Mouse (Mus musculus) liver, postnatal 0 days (tissue): ENCODE results near the gene Mpzl2. TPM values are rescaled to one million over a fixed set of nuclear protein-coding genes. Genes with fewer than 3 reads are reported as not detected.
A peak's percentile ranks its signal among the peaks of the same experiment; 100 is the strongest.

Source experiments
- ATAC-seq: fragments of 200-750 bp; cut with Nextera tagmentation; 2 replicates; pipeline ENCODE4 v1.8.0; 2017; ENCODE audit warnings: mild to moderate bottlenecking, moderate library complexity
- DNase-seq: peaks from one replicate; pipeline ENCODE4 v3.0.0-alpha.2; 2016
- H3K27ac ChIP-seq: fragments of 300-500 bp; sonication (generic); 2 replicates; pipeline ENCODE4 v1.5.1; 2014; ENCODE audit warnings: antibody characterized with exemption, moderate library complexity, mild to moderate bottlenecking, low read depth
- H3K27me3 ChIP-seq: fragments of 300-500 bp; sonication (generic); 2 replicates; pipeline ENCODE4 v1.6.1; 2014; ENCODE audit warnings: low read length, control low read depth, mixed read lengths; ENCODE audit not compliant: insufficient read depth
- H3K36me3 ChIP-seq: fragments of 300-500 bp; sonication (generic); replicated peaks from 2 replicates; pipeline ENCODE4 v1.6.1; 2014; ENCODE audit warnings: mild to moderate bottlenecking, control low read depth, low read length, moderate library complexity, mixed read lengths; ENCODE audit not compliant: insufficient read depth
- H3K4me1 ChIP-seq: fragments of 300-500 bp; sonication (generic); 2 replicates; pipeline ENCODE4 v1.6.1; 2014; ENCODE audit warnings: antibody characterized with exemption, mild to moderate bottlenecking, control low read depth; ENCODE audit not compliant: insufficient read depth
- H3K4me2 ChIP-seq: fragments of 300-500 bp; sonication (generic); 2 replicates; pipeline ENCODE4 v1.6.1; 2014; ENCODE audit warnings: low read depth, mild to moderate bottlenecking, low read length, moderate library complexity, mixed read lengths
- H3K4me3 ChIP-seq: fragments of 300-500 bp; sonication (generic); 2 replicates; pipeline ENCODE4 v1.5.1; 2014; ENCODE audit warnings: low read depth, low read length
- H3K9ac ChIP-seq: fragments of 300-500 bp; sonication (generic); replicated peaks from 2 replicates; pipeline ENCODE4 v1.6.1; 2014; ENCODE audit warnings: mild to moderate bottlenecking, moderate library complexity
- H3K9me3 ChIP-seq: fragments of 300-500 bp; sonication (generic); 2 replicates; pipeline ENCODE4 v1.6.1; 2016; ENCODE audit warnings: mild to moderate bottlenecking, control low read depth, low read length, mixed read lengths
- CTCF ChIP-seq: sonication (generic); IDR thresholded peaks from 2 replicates; pipeline ENCODE4 v1.5.1; 2016; ENCODE audit warnings: antibody characterized with exemption, low read depth
- EP300 ChIP-seq: IDR thresholded peaks from 2 replicates; pipeline ENCODE4 v1.6.1; 2016; ENCODE audit warnings: antibody characterized with exemption, low read depth, mild to moderate bottlenecking
- WGBS: fragments of 180-500 bp; shearing (Covaris S2); extraction: QIAGEN DNeasy Blood & Tissue Kit; methylation state at CpG from one replicate; pipeline ENCODE4 v1.1.7; 2014; ENCODE audit not compliant: insufficient replicate concordance; 5-methylcytosine and 5-hydroxymethylcytosine counted together
- polyA plus RNA-seq: library from polyadenylated mRNA; unstranded; fragments of >200 nt; fragmentation: Nextera tagmentation; extraction: Ambion mirVana; gene quantifications from 2 replicates; pipeline ENCODE4 v1.2.1, GENCODE M21; 2015

Mpzl2 gene
- polyA plus RNA-seq, 1 experiment from 2014 or later: 15.7 TPM

DNA sequence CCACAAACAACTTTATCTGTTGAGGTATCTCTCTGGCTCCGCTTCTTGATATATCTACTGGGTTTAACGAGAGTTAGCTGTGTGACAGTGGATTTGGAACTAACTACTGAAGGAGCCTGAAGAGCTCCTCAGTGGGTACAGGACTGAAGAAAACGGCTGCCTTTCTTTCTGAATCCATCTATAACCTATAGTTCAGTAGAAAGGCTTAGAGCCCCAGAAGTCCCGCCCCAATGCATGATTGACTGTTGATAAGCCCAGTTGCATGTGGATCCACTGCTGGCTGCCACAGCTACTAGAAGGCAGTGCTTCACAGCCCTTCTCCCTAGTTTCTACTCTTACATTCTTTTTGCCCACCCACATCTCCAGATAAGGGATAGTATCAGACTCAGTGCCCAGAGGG lies 29.1 kb upstream of the Mpzl2 start:
- DNase-seq: no peak
- no peak overlapping the region for H3K9ac ChIP-seq
- no peaks in the 10 kb centered on the region for H3K27me3 ChIP-seq
- no peaks in the 10 kb centered on the region for H3K4me1 ChIP-seq
- H3K36me3 ChIP-seq: no peaks in the 10 kb centered on the region
- no peak for ATAC-seq
- TF ChIP-seq CTCF: no peak
- no peak for TF ChIP-seq EP300
- H3K4me3 ChIP-seq: no peak overlapping the region
- 51% methylated on average over 4 of the region's 4 CpGs for WGBS
- no peak overlapping the region for H3K4me2 ChIP-seq
- H3K27ac ChIP-seq: no peak overlapping the region
- no peaks in the 10 kb centered on the region for H3K9me3 ChIP-seq

DNA sequence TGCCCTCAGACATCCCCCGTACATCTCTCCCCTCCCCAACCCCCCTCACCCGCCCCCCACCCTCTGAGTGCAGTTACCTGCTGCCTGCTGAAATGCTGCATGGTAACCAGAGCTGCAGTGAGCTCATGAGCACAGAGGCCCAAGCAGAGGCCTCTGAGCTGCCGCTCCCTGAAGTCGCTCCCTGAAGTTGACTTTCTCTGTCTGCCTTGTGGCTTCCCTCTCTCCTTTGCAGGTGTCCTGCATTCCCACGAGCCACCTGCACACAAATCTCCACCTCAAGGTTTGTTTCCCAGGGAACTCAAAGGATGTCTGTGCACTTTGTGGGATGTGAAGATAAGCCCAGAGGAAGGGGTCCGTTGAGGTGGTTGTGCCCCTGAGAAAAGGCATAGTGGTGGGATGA lies 28.3 kb upstream of the Mpzl2 start:
- TF ChIP-seq EP300 (no peak), CTCF (no peak)
- no peaks in the 10 kb centered on the region for H3K4me1 ChIP-seq
- no peak overlapping the region for H3K9ac ChIP-seq
- no peaks in the 10 kb centered on the region for H3K27me3 ChIP-seq
- no peak overlapping the region for H3K4me2 ChIP-seq
- no peak overlapping the region for H3K27ac ChIP-seq
- DNase-seq: no peak
- H3K4me3 ChIP-seq: no peak overlapping the region
- no peak for ATAC-seq
- WGBS: 49% methylated on average over 6 of the region's 6 CpGs
- H3K36me3 ChIP-seq: no peaks in the 10 kb centered on the region
- H3K9me3 ChIP-seq: no peaks in the 10 kb centered on the region

- no peaks in the 10 kb centered on the region for H3K9me3 ChIP-seq
- H3K36me3 ChIP-seq: no peaks in the 10 kb centered on the region
- no peak overlapping the region for H3K4me3 ChIP-seq
- TF ChIP-seq CTCF: peak; percentile 49
- no peak for TF ChIP-seq EP300
- H3K4me2 ChIP-seq: no peak overlapping the region
- 29% methylated on average over 2 of the region's 2 CpGs for WGBS
- H3K4me1 ChIP-seq: no peaks in the 10 kb centered on the region
- no peak overlapping the region for H3K27ac ChIP-seq
- ATAC-seq (no peak), DNase-seq (no peak)
- H3K27me3 ChIP-seq: no peaks in the 10 kb centered on the region
- H3K9ac ChIP-seq: no peak overlapping the region
These were observed 24.7 kb upstream of the Mpzl2 start for GRCm38 (mm10) chr9:45014879-45015278.

- Histone ChIP-seq H3K27me3 (no peaks in the 10 kb centered on the region), H3K9me3 (no peaks in the 10 kb centered on the region), H3K4me1 (no peaks in the 10 kb centered on the region), H3K9ac (no peak overlapping the region), H3K27ac (no peak overlapping the region), H3K4me3 (no peak overlapping the region), H3K4me2 (no peak overlapping the region), H3K36me3 (no peaks in the 10 kb centered on the region)
- no peak for ATAC-seq
- no peak for DNase-seq
- WGBS: 63% methylated on average over 3 of the region's 3 CpGs
- no peak for TF ChIP-seq EP300
- TF ChIP-seq CTCF: no peak
These were observed 23.8 kb upstream of the Mpzl2 start for GRCm38 (mm10) chr9:45015841-45016240.

- WGBS: 70% methylated on average over 11 of the region's 11 CpGs
- Histone ChIP-seq H3K4me1 (no peaks in the 10 kb centered on the region), H3K9me3 (no peaks in the 10 kb centered on the region), H3K4me2 (no peak overlapping the region), H3K27me3 (no peaks in the 10 kb centered on the region), H3K9ac (no peak overlapping the region), H3K27ac (no peak overlapping the region), H3K4me3 (no peak overlapping the region), H3K36me3 (no peaks in the 10 kb centered on the region)
- no peak for ATAC-seq
- no peak for DNase-seq
- TF ChIP-seq EP300: no peak
- no peak for TF ChIP-seq CTCF
These were observed 21.6 kb upstream of the Mpzl2 start for GRCm38 (mm10) chr9:45018031-45018430.

DNA sequence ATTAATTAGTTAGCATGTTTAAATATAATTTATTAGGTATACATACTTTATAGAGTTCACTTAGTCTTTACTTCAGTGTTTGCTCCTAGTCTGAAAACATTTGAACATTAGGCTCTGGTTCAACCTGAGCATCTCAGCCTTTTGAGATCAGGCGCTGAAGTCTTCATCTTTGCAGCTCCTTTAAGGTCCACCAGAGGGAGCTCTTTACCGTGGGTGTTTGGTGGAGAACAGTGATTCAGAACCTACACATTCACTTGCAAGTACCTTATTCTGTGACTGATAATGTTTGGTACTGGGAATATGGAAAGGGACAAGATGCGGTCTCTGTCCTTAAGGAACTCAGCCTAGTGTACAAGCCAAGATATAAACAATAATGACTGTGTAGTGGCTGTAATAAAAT lies 16.8 kb upstream of the Mpzl2 start:
- Histone ChIP-seq H3K4me2 (no peak overlapping the region), H3K27me3 (no peaks in the 10 kb centered on the region), H3K27ac (no peak overlapping the region), H3K4me3 (no peak overlapping the region), H3K9me3 (no peaks in the 10 kb centered on the region), H3K36me3 (no peaks in the 10 kb centered on the region), H3K9ac (no peak overlapping the region), H3K4me1 (no peaks in the 10 kb centered on the region)
- peak; percentile 92 for TF ChIP-seq CTCF
- TF ChIP-seq EP300: no peak
- DNase-seq (peak; percentile 63), ATAC-seq (no peak)
- WGBS: 14% methylated on average over 3 of the region's 3 CpGs

GRCm38 (mm10) chr9:45023638-45024037 lies 16.0 kb upstream of the Mpzl2 start:
- WGBS: 56% methylated on average over 3 of the region's 3 CpGs
- no peak for ATAC-seq
- Histone ChIP-seq H3K36me3 (no peaks in the 10 kb centered on the region), H3K27me3 (0 out of 2 replicates have a peak, but pooled peaks cover 3% of the 10 kb centered on the region), H3K4me3 (no peak overlapping the region), H3K4me1 (no peaks in the 10 kb centered on the region), H3K4me2 (no peak overlapping the region), H3K9me3 (no peaks in the 10 kb centered on the region), H3K9ac (no peak overlapping the region), H3K27ac (no peak overlapping the region)
- DNase-seq: no peak
- TF ChIP-seq CTCF (no peak), EP300 (no peak)
